Mouse (Mus musculus) hindbrain, embryonic 15.5 days (tissue): ENCODE results near the gene Ehf. TPM values are rescaled to one million over a fixed set of nuclear protein-coding genes. Genes with fewer than 3 reads are reported as not detected.

ENCODE experiments used
- polyA plus RNA-seq: library from polyadenylated mRNA; unstranded; fragments of >200 nt; fragmentation: Nextera tagmentation; extraction: Ambion mirVana; gene quantifications from 2 replicates; pipeline ENCODE4 v1.2.1, GENCODE M21; 2015

Ehf gene
- polyA plus RNA-seq, 1 experiment from 2014 or later: 0.29 TPM

Other genes starting within 250 kb of the Ehf start
- 67.0 and 68.2 TPM in 2 replicates for gene Pdhx, start 229.8 kb downstream of the Ehf start, polyA plus RNA-seq
- 53.1 and 55.0 TPM in 2 replicates for gene Apip, start 229.6 kb downstream of the Ehf start, polyA plus RNA-seq
- gene Elf5, start 108.4 kb upstream of the Ehf start, polyA plus RNA-seq: 0.05 TPM in 1 of 2 replicates, not detected in the other
- gene Cat, start 181.9 kb upstream of the Ehf start, polyA plus RNA-seq: 83.5 and 96.8 TPM in 2 replicates